Mouse (Mus musculus): Measurements from ENCODE around the gene Lmod3. TPM values are rescaled to one million over a fixed set of nuclear protein-coding genes. Genes with fewer than 3 reads are reported as not detected.

Gene Lmod3
- polyA plus RNA-seq, 1 experiment, result 55.6 TPM

DNA sequence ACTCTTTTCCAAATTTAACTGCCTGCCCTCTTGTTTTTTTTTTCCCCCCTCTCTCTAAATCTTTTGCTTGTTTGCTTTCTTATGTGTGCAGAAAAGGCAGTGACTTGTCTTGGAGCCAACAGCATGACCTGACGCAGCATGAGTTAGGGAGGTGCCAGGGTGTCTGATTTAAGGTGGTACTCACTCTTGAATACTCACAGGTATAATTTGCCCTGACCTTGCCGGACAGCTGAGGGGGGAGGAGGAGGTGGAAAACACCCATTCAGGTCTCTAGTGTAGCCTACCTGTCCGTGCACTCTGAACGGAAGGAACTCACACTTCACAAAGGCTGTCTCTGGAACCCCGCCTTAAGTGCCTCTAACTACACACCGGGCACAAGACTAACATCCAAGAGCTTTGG is 26.3 kb upstream of the Lmod3 start:
- TF ChIP-seq POLR2AphosphoS2 (IDR thresholded peaks at IDR 0.05; ENCODE audit: insufficient read length, low read depth) (no peak), MAX (IDR thresholded peaks at IDR 0.05; ENCODE audit: low read depth) (no peak), CEBPB (IDR thresholded peaks at IDR 0.05; ENCODE audit: insufficient read depth, poor library complexity, severe bottlenecking) (no peak), USF1 (IDR thresholded peaks at IDR 0.05; ENCODE audit: low read depth) (no peak), SRF (IDR thresholded peaks at IDR 0.05; ENCODE audit: control insufficient read depth, insufficient read length, low read depth) (no peak), POLR2A (IDR thresholded peaks at IDR 0.05; ENCODE audit: insufficient read length, low read depth) (no peak), REST (IDR thresholded peaks at IDR 0.05; ENCODE audit: insufficient read depth, insufficient read length) (no peak), MYOG (IDR thresholded peaks at IDR 0.05; ENCODE audit: control insufficient read depth in 1 of 3, insufficient read depth in 1 of 3, insufficient read length in 2 of 3, low read depth in 2 of 3) (no peak), E2F4 (IDR thresholded peaks at IDR 0.05; ENCODE audit: insufficient read depth) (no peak), MYOD1 (IDR thresholded peaks at IDR 0.05; ENCODE audit: control insufficient read depth in 1 of 3, insufficient read length in 2 of 3, low read depth in 2 of 3) (no peak), TCF3 (IDR thresholded peaks at IDR 0.05; ENCODE audit: insufficient read length, low read depth) (no peak), TCF12 (IDR thresholded peaks at IDR 0.05; ENCODE audit: insufficient read depth, poor library complexity, severe bottlenecking) (no peak)
- H3K27me3 ChIP-seq (ENCODE audit: control insufficient read depth, insufficient read depth, insufficient read length), result peaks cover 5% of the 10 kb centered on the region
- H3ac ChIP-seq (ENCODE audit: control insufficient read depth, insufficient read length), result no peak overlapping the region
- no peak overlapping the region for H3K4me3 ChIP-seq
- H3K36me3 ChIP-seq (ENCODE audit: control insufficient read depth, insufficient read depth), result no peaks in the 10 kb centered on the region
- H3K79me2 ChIP-seq (ENCODE audit: control insufficient read depth, insufficient read depth), result no peaks in the 10 kb centered on the region
- H3K4me2 ChIP-seq (ENCODE audit: low read depth), result no peak overlapping the region

DNA sequence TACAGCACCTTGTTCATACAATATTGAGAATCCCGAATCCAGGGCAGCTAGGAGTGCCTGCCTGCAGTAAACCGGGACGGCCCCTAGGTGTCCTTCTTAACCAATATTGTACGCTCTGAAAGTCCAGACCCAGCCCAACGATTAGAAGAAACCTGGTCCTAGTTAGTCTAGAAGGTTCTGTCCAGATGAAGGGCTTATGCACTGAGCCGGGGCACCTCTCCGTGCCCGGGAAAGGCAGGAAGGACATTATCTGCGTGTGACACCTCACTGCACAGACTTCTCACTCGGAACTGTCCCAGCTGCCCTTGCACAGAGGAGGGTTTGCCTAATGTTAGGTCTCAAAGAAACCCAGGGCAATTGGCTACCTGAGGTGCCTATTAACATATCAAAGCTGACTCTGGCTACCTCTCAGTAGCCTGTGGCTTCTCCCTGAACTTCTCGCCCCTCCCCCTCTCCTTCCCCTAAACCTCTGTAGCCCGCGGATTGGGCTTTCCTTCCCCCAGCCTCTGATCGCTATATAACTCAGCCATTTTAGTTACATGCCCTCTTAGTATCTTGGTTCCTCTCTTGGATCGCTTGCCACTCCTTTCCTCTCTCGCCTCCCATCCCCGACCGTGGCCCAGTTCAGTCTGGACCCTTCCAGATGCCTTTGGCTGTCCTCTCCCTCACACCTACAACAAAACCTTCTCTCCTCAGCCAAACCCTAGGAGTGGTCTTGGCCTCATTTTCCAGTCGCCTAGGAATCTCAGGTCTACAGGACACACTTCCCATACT is 25.6 kb upstream of the Lmod3 start:
- Histone ChIP-seq H3K27me3 (ENCODE audit: control insufficient read depth, insufficient read depth, insufficient read length) (peaks cover 5% of the 10 kb centered on the region), H3K79me2 (ENCODE audit: control insufficient read depth, insufficient read depth) (no peaks in the 10 kb centered on the region), H3K4me2 (ENCODE audit: low read depth) (peak overlapping the region; percentile 80), H3K36me3 (ENCODE audit: control insufficient read depth, insufficient read depth) (no peaks in the 10 kb centered on the region), H3K4me3 (no peak overlapping the region), H3ac (ENCODE audit: control insufficient read depth, insufficient read length) (no peak overlapping the region)
- TF ChIP-seq MYOD1 (IDR thresholded peaks at IDR 0.05; ENCODE audit: control insufficient read depth in 1 of 3, insufficient read length in 2 of 3, low read depth in 2 of 3) (no peak), TCF12 (IDR thresholded peaks at IDR 0.05; ENCODE audit: insufficient read depth, poor library complexity, severe bottlenecking) (no peak), MYOG (IDR thresholded peaks at IDR 0.05; ENCODE audit: control insufficient read depth in 1 of 3, insufficient read depth in 1 of 3, insufficient read length in 2 of 3, low read depth in 2 of 3) (no peak), MAX (IDR thresholded peaks at IDR 0.05; ENCODE audit: low read depth) (no peak), TCF3 (IDR thresholded peaks at IDR 0.05; ENCODE audit: insufficient read length, low read depth) (no peak), E2F4 (IDR thresholded peaks at IDR 0.05; ENCODE audit: insufficient read depth) (no peak), CEBPB (IDR thresholded peaks at IDR 0.05; ENCODE audit: insufficient read depth, poor library complexity, severe bottlenecking) (no peak), REST (IDR thresholded peaks at IDR 0.05; ENCODE audit: insufficient read depth, insufficient read length) (no peak), SRF (IDR thresholded peaks at IDR 0.05; ENCODE audit: control insufficient read depth, insufficient read length, low read depth) (no peak), POLR2A (IDR thresholded peaks at IDR 0.05; ENCODE audit: insufficient read length, low read depth) (no peak), USF1 (IDR thresholded peaks at IDR 0.05; ENCODE audit: low read depth) (no peak), POLR2AphosphoS2 (IDR thresholded peaks at IDR 0.05; ENCODE audit: insufficient read length, low read depth) (no peak)

- no peak overlapping the region for H3K4me3 ChIP-seq
- no peak overlapping the region for H3K4me2 ChIP-seq (ENCODE audit: low read depth)
- H3ac ChIP-seq (ENCODE audit: control insufficient read depth, insufficient read length), result no peak overlapping the region
- H3K27me3 ChIP-seq (ENCODE audit: control insufficient read depth, insufficient read depth, insufficient read length), result peaks cover 5% of the 10 kb centered on the region
- TF ChIP-seq TCF12 (IDR thresholded peaks at IDR 0.05; ENCODE audit: insufficient read depth, poor library complexity, severe bottlenecking) (no peak), MAX (IDR thresholded peaks at IDR 0.05; ENCODE audit: low read depth) (no peak), MYOD1 (IDR thresholded peaks at IDR 0.05; ENCODE audit: control insufficient read depth in 1 of 3, insufficient read length in 2 of 3, low read depth in 2 of 3) (no peak), POLR2AphosphoS2 (IDR thresholded peaks at IDR 0.05; ENCODE audit: insufficient read length, low read depth) (no peak), USF1 (IDR thresholded peaks at IDR 0.05; ENCODE audit: low read depth) (no peak), MYOG (IDR thresholded peaks at IDR 0.05; ENCODE audit: control insufficient read depth in 1 of 3, insufficient read depth in 1 of 3, insufficient read length in 2 of 3, low read depth in 2 of 3) (no peak), TCF3 (IDR thresholded peaks at IDR 0.05; ENCODE audit: insufficient read length, low read depth) (no peak), REST (IDR thresholded peaks at IDR 0.05; ENCODE audit: insufficient read depth, insufficient read length) (no peak), POLR2A (IDR thresholded peaks at IDR 0.05; ENCODE audit: insufficient read length, low read depth) (no peak), E2F4 (IDR thresholded peaks at IDR 0.05; ENCODE audit: insufficient read depth) (no peak), SRF (IDR thresholded peaks at IDR 0.05; ENCODE audit: control insufficient read depth, insufficient read length, low read depth) (no peak), CEBPB (IDR thresholded peaks at IDR 0.05; ENCODE audit: insufficient read depth, poor library complexity, severe bottlenecking) (no peak)
- no peaks in the 10 kb centered on the region for H3K79me2 ChIP-seq (ENCODE audit: control insufficient read depth, insufficient read depth)
- no peaks in the 10 kb centered on the region for H3K36me3 ChIP-seq (ENCODE audit: control insufficient read depth, insufficient read depth)
Observed at GRCm38 (mm10) chr6:97276890-97277497, 24.4 kb upstream of the Lmod3 start.

DNA sequence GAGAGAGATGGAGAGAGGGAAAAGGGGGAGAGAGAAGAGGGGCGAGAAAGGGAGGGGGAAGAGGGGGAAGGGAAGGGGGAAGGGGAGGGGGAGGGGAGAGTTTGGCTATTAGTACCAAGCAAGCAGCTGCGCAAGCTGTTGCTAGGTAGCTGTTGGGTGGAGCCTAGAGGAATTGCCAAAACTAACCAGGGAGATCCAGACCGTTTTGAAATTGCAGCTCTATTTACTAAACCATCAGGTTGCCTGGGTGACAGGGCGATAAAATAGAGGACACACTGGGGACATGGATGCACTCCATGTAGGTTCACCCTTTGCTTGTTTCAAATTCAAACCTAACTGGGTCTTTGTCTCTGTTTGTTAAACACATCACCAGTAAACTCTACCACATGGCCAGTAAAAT is 23.8 kb upstream of the Lmod3 start:
- no peak overlapping the region for H3ac ChIP-seq (ENCODE audit: control insufficient read depth, insufficient read length)
- H3K4me3 ChIP-seq, result no peak overlapping the region
- H3K27me3 ChIP-seq (ENCODE audit: control insufficient read depth, insufficient read depth, insufficient read length), result peaks cover 5% of the 10 kb centered on the region
- no peak for TF ChIP-seq CEBPB (IDR thresholded peaks at IDR 0.05; ENCODE audit: insufficient read depth, poor library complexity, severe bottlenecking)
- TF ChIP-seq SRF (IDR thresholded peaks at IDR 0.05; ENCODE audit: control insufficient read depth, insufficient read length, low read depth), result no peak
- TF ChIP-seq POLR2AphosphoS2 (IDR thresholded peaks at IDR 0.05; ENCODE audit: insufficient read length, low read depth), result no peak
- no peak for TF ChIP-seq E2F4 (IDR thresholded peaks at IDR 0.05; ENCODE audit: insufficient read depth)
- TF ChIP-seq REST (IDR thresholded peaks at IDR 0.05; ENCODE audit: insufficient read depth, insufficient read length), result no peak
- TF ChIP-seq TCF12 (IDR thresholded peaks at IDR 0.05; ENCODE audit: insufficient read depth, poor library complexity, severe bottlenecking), result no peak
- TF ChIP-seq MYOG (IDR thresholded peaks at IDR 0.05; ENCODE audit: control insufficient read depth in 1 of 3, insufficient read depth in 1 of 3, insufficient read length in 2 of 3, low read depth in 2 of 3), result no peak
- no peak for TF ChIP-seq TCF3 (IDR thresholded peaks at IDR 0.05; ENCODE audit: insufficient read length, low read depth)
- TF ChIP-seq MYOD1 (IDR thresholded peaks at IDR 0.05; ENCODE audit: control insufficient read depth in 1 of 3, insufficient read length in 2 of 3, low read depth in 2 of 3), result no peak
- H3K36me3 ChIP-seq (ENCODE audit: control insufficient read depth, insufficient read depth), result no peaks in the 10 kb centered on the region
- no peaks in the 10 kb centered on the region for H3K79me2 ChIP-seq (ENCODE audit: control insufficient read depth, insufficient read depth)
- peak overlapping the region; percentile 45 for H3K4me2 ChIP-seq (ENCODE audit: low read depth)
